Mouse (Mus musculus): ENCODE measurements around the gene Ppme1.
A peak's percentile ranks its signal among the peaks of the same experiment; 100 is the strongest.

Gene Ppme1

DNA sequence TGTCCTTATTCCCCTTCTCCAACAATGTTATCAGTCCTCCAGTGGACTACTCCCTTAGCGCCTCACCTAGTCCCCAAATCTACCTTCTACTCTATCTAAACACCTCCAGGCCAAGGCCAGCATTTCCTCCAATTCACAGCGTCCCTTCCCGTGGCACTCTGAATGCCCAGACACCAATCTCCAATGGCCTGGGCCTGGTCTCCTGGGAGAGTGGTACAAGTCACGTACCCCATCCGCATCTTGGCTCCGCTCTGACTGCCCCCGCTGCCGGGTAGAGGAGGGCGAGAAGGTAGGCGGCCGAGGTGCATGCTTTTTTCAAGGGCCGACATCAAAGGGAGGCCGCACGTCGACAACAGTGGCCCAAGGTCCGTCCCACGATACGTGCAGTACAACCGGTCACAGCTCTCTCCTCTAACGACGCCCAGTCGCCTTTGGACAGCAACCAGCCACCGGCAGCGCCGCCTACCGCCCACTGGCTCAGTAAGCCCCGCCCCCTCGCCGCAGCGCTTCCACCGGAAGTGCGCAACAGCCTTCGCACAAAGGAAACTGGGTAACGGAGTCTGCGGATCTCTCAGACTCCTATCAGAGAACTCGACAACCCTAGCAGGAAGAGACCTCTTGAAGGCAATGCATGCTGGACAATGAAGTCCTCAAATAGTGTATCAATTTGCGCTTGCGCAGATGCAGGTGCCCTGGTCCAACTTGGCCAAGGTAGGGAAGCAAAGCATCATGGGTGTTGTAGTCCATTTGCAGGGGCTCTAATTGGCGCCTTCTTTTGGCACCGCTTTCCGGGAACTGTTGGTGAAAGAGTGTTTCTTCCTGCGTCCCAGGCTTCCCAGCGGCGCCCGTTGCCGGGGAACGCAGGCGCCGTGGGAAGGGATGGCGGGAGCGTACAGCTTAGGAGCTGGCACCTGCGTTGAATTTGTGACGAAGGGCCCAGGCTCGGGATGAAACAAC is at the start of gene Ppme1, which contains the start of gene C2cd3:
Gene Ppme1, minus strand, starts transcription at position 813 of the 957 bp plus-strand sequence.
Gene C2cd3, plus strand, starts transcription at position 739 of the 957 bp plus-strand sequence.
- peak; percentile 98 for ATAC-seq (ENCODE audit: insufficient number of reproducible peaks, low FRiP score, low TSS enrichment)

DNA sequence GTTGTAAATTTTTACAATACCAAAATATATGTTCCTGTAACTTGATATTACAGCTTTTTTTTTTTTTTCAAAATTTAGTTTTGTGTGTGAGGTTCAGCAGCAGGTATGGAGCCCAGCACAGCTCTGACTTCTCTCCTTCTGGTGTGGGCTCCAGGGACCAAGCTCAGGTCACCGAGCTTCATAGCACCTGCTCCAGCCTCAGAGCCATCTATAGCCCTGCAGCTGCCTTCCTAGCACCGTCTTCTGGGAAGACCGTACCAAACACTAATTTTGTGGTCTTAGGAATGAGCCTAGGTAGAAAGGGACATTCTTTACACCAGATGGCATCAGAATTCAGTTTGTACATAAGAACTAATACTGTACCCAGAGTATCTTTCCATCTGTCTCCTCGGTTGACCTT is 36.6 kb upstream of the Ppme1 start:
- no peak for ATAC-seq (ENCODE audit: insufficient number of reproducible peaks, low FRiP score, low TSS enrichment)

DNA sequence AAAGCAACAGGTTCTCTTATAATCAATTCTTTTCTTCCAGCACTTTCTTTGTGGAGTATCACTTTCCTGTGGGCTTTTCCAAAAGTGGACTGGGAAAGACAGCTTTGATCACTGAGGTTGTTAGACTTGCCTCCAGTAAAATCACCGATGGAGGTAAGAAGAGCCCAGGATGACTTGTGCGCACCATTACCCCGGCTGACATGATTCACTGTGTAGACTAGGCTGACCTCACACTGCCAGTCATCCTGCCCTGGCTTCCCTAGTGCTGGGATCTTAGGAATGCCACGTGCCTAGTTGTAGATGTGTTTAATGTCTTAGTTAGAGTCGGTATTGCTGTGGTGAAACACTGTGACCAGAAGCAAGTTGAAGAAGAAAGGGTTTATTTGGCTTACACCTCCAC is 35.6 kb upstream of the Ppme1 start:
- no peak for ATAC-seq (ENCODE audit: insufficient number of reproducible peaks, low FRiP score, low TSS enrichment)

DNA sequence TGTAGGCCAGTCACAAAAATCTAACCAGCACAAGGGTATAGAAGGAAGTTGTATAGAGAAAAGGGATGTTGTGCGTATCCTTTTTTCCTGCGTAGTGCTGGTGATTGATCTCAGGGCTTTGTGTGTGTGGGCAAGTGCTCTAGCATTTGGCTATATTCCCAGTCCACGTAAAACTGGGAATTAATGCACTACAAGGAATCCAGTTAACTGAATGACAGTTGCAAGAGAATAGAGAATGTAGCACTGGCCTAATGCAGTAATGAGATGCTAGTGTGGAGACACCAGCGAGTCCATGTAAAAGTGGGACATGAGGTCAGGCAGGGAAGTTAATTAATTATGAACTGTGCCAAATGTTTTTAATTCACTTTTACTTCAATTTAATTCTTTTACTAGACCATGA is 30.6 kb upstream of the Ppme1 start:
- ATAC-seq (ENCODE audit: insufficient number of reproducible peaks, low FRiP score, low TSS enrichment), result no peak

DNA sequence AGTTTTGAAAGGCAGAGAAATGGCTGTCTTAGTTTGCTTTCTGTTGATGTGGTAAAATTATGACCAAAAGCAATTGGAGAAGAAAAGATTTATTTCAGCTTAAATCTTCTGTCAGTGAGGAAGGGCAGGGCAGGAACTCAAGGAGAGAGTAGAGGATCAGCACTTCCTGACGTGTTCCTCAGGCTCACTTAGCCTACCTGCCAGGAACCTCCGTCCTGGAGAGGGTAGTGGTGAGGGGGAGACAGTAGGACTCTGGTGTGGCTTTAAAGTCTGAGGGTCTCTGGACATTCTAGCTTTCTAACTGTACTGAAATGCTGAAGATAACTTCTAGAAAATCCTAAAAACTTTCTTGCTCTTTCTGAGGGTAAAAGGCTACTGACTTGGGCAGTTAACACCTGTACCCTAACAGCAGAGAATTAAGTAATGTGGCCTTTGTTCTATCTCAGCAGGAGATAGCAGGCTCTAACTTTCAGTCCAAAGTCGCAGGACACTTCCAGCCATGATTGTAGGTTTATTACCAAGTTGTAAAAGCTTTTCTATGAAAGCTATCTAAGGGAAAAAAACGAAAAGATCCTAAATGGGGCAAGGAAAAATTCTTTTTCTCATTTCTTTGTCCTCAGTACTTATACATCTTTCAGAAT is 28.9 kb upstream of the Ppme1 start:
- ATAC-seq (ENCODE audit: insufficient number of reproducible peaks, low FRiP score, low TSS enrichment), result no peak

DNA sequence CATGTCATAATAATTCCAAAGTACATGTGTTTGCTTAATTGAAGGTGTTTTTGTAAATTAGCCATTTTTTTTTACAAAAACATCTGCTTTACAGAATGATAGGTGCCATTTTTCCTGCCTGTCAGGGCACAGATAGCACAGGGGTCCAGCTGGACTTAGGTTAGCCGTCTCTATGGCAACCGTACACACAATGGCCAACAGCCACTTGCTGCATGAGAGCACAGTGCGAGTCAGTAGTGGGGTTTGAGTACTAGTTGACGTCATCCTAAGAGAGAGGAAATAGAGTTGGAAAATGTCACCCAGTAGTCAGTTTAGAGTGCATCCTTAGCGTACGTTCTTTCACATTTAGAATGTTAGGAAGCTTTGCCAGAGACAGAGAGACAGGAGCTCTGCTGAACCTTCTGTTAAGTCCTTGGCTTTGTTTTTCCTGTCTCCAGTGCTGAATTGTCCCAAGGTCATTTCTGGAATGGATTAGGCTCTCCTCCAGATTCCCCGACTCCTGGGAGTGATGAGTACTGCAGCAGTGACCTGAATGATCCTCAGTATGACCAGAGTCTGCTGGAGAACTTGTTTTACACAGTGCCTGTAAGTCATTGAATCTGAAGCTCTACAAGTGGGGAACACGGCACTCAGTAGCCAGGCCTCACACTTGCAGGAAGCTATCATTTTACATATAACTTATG is 27.3 kb upstream of the Ppme1 start:
- ATAC-seq (ENCODE audit: insufficient number of reproducible peaks, low FRiP score, low TSS enrichment), result no peak

DNA sequence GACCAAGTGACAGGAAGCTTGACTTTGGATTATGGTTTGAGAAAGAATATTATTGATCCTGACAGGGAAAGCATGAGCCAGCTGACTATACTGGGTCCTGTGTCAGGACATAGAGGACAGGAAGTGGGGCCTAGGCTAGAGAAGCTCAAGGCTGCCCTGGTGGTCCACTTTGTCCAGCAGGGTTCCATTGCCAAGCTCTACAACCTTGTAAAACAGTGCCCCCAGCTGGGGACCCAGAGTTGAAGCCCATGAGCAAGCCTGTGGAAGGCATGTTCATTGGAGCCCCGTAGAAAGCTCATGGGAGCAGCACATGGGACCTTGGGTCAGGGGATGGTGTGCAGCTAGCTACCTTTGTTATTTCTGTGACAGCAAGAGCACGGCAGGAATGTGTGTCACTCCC is 20.2 kb upstream of the Ppme1 start:
- ATAC-seq (ENCODE audit: insufficient number of reproducible peaks, low FRiP score, low TSS enrichment), result no peak

DNA sequence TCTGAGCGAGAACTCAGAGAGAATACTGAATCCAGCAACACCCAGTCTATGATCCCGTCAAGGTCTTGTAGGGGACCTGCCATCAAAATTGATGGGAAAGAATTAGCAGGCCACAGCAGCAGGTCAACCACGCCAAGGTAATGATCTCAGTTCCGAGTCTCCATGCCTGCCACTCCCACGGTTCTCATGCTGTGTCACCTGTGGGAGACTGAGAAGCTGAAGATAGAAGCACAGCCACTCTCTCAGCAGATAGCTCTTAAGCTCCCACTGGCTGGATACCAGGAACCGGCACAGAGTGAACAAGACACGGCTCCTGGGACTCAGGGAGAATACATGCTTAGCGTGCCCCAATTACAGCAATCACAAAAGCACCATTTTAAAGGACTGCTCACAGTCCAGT is 18.1 kb upstream of the Ppme1 start:
- ATAC-seq (ENCODE audit: insufficient number of reproducible peaks, low FRiP score, low TSS enrichment), result no peak

DNA sequence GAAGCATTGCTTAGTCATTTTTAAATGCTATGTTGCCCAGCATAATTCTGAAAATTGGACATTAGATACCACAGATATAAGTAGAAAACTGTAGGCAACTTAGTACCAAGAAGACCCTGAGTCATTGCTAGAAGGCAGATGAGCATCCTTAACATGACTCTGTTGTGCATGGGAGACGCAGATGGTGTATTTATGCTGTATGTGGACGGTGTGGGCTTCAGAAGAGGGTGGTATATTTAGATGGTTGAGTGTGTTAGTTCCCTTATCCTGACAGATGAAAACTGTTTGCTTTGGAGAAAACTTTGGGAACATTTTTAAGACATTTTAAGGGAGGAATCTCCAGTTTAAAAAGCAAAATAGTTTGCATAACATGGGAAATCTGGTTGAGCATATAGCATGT is 16.1 kb upstream of the Ppme1 start:
- ATAC-seq (ENCODE audit: insufficient number of reproducible peaks, low FRiP score, low TSS enrichment), result no peak

DNA sequence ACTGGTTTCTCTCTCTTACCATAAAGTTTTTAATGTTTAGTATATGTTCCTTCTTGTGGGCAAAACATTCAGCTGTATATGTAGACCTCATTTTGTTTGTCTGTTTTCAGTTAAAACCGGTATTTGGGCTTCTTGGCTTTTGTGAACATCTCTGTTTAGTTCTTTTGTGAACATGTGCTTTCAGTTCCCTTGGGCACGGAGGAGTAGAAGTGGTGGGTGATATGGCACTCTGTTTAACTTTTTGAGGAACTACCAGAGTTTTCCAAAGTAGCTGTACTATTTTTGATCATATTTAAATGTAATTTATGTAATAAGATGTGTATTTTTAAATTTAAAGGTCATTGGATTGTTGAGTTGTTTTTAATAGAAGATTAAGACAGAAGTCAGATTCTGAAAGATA is 11.1 kb upstream of the Ppme1 start:
- ATAC-seq (ENCODE audit: insufficient number of reproducible peaks, low FRiP score, low TSS enrichment), result no peak

DNA sequence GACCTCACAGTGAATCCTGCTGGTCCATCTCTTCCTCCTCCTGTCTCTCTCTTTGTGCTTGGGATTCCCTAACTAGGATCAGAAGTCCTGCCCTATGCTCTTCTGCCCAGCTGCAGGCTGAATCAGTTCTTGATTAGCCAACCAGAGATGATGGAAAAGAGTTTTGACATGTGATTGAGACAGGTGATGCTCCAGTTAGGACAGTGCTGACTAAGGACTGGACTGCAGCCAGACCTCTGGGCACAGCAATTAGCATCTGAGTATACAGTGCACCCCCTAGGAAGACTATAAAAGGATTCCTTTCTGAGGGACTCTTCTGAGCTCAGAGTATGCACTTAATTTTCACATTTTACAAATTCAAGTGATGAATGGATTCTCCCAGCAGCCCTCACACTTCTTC is 9.1 kb upstream of the Ppme1 start:
- ATAC-seq (ENCODE audit: insufficient number of reproducible peaks, low FRiP score, low TSS enrichment), result no peak

DNA sequence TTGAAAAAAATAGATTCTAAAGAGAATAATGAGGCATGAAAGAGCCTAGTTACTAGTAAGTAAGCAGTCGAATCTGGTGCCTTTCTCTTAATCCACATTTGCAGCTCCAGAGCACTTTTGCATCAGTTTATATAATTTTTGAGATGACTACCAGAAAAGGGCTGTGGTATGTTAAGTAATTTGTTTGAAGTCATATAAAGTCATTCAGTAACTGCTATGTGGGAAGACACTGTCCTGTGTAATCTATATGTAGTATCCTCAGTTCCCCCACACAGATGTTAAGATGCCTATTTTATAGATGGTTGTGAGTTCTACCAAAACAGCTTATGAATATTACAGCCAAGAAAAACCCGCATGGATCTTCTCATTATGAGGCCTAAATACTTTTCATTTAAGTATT is 6.2 kb upstream of the Ppme1 start:
- no peak for ATAC-seq (ENCODE audit: insufficient number of reproducible peaks, low FRiP score, low TSS enrichment)

DNA sequence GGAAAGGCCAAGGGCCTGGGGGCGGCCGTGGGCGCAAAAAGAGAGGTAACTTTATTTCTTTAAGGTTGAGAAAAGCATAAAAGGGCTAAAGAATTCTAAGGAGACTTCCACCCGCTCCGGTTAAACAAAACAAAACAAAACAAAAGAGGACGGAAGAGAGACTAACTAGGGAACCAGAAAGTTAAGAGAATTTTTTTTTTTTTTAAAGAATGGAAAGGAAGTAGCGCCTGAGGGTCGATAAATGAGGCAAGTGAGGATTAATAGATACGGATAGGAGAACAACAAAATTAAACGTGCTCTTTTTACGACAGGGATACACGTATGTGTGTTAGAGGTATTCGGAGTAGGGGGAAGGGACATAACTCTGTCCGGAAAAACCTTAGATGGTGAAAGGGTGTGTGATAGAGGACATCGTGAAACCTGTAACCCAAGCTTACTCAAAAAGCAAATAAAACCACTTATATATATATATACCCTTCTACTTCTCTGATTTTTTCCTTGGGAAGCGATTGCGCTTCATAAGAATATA is 409 bp upstream of the Ppme1 start:
- ATAC-seq (ENCODE audit: insufficient number of reproducible peaks, low FRiP score, low TSS enrichment), result no peak

DNA sequence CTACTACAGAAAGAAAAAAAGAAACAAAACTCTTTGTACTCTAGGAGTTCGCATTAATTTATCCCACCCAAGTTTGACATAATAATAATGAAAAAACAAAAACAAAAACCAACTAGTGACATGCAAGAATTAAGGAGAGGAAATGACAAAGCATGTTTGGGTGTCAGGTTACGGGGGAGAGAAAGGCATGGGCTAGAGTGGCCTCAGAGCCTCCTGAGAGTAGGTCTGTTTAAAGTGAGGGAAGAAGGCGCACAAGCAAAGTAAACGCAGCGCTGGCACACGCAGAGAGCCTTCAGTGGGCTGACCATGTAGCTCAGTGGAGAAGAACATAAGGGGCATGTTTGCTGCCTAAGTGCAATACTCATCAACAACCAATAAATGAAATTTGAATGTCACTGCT is 7.2 kb downstream of the Ppme1 start:
- ATAC-seq (ENCODE audit: insufficient number of reproducible peaks, low FRiP score, low TSS enrichment), result no peak

DNA sequence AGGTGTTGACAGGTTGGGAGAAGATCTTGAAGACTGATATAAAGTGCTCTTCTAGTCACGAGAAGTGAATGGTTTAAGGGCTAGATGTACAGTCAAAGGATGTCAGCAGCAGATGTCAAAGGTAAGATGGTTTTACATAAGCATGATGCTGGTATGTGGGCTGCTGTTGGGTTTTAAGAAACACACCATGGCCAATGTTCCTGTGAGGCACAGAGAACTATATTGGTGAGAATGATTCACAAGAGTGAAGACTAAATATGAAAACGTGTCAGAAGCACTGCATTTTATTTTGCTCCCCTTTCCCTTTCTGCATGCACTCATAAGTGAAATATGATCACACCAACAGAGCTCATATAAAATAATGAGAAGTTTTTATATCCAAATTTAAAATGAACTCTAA is 8.9 kb downstream of the Ppme1 start:
- ATAC-seq (ENCODE audit: insufficient number of reproducible peaks, low FRiP score, low TSS enrichment), result no peak

DNA sequence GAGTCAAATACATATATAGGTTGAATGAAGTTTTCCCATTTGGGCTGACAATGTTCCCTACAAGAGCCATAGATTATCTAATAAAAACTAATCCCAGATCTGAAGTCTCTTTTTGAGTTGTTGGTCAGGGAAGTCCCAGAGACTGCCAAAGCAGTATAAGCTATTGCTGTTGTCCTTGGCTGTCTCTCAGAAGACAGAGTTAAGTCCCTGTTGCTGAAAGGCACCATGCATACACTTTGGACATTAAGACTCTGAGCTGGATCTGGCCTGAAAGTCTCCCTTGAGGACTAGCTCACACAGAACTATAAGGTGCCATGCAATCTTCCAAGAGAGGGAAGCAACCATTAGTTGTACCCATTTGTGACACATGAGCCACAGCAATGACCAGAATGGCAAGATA is 14.3 kb downstream of the Ppme1 start:
- no peak for ATAC-seq (ENCODE audit: insufficient number of reproducible peaks, low FRiP score, low TSS enrichment)

DNA sequence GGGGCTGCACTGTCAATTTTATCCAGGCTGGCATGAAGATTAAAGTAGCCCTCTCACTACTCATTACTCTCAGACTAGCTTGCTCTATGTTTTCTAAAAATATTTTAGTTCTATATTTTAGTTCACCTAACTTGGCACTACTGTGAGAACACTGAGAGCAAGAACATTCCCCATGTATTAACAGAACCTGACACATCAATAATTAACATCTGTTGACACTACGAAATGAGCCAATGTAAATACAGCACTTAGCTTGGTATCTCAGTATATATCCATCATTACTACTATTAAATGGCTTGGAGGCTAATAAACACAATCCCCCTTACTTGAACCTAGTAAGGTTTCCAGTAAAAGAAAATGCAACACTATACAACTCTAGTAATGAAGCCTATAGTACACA is 15.3 kb downstream of the Ppme1 start:
- ATAC-seq (ENCODE audit: insufficient number of reproducible peaks, low FRiP score, low TSS enrichment), result no peak

DNA sequence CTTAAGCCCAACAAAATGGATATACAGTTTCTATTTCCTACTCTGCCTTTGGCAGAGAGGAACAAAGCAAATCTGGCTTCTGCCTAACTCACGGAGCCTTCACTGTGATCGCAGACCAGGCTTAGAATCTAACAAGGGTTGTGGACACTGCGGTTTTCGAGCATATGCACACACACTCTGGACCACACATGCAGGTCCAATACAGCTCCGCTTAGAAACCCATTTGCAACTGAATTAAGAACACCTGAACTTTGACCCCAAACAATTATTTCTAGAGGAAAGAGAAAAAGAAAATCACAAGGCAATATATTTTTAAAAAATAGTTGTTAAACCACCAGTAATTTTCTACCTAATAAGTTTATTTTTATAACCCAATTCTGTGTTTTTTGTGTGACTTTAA is 15.8 kb downstream of the Ppme1 start:
- no peak for ATAC-seq (ENCODE audit: insufficient number of reproducible peaks, low FRiP score, low TSS enrichment)

DNA sequence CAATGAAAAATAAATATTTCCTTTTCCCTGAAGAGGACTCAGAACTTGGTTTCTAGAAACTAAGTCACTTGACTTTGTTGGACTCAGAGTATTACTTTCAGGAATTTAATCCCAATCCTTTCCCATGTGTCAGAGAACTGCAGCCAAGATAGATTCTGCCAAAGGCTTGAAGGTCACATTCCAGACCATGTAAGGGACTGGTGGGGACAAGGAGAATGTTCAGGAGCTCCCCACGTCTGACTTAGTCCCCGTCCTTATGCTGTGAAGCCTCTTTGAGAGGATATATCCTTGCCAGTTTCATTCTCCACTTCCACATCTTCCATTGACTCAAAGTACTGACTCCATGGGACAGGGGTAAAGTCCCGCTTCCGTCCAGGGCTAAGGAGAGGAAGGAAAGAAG is 17.1 kb downstream of the Ppme1 start:
- ATAC-seq (ENCODE audit: insufficient number of reproducible peaks, low FRiP score, low TSS enrichment), result no peak

DNA sequence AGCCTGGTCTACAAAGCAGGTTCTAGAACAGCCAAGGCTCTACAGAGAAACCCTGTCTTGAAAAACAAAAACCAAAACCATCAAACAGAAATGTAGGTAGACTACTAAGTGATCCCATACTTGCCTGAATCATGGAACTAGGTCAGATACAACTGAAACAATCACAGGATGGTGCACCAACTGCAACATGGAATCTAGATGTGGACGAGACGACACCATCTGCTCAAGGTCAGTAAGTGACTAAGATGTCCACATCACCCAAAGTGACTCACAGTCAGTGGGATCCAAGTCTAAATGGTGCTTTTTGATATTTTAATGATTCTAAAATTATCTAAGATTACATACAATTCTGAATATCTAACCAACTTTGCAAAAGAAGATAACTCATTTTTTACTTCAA is 36.2 kb downstream of the Ppme1 start:
- ATAC-seq (ENCODE audit: insufficient number of reproducible peaks, low FRiP score, low TSS enrichment), result no peak

DNA sequence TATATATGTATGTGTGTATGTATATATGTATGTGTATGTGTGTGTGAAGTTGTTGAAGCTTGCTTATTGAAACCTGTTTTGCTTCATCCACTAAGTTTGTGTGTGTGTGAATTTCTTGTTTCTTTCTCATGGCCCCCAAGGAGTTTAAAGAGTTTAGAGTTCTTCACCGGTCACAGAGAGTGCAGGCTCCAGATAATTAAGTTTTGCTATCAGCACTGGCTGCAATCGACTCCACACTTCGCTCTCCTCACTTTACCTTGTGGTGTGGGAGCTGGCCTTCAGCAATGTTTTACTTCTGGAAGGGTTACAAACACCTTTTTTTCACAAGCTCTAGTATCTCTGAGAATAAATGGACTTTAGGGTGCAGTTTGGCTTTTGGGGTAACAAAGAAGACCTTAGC is 40.8 kb downstream of the Ppme1 start:
- no peak for ATAC-seq (ENCODE audit: insufficient number of reproducible peaks, low FRiP score, low TSS enrichment)
